Mouse (Mus musculus): ENCODE results near the gene Fam169a. TPM values are rescaled to one million over a fixed set of nuclear protein-coding genes. Genes with fewer than 3 reads are reported as not detected.
"Not testable (repeated sequence)": the region's sequence is repeated elsewhere in the genome, so short reads cannot be mapped to it uniquely, and the experiment has no call there.

The Fam169a gene
- polyA plus RNA-seq, 1 experiment from 2014 or later, result 0.70 TPM

DNA sequence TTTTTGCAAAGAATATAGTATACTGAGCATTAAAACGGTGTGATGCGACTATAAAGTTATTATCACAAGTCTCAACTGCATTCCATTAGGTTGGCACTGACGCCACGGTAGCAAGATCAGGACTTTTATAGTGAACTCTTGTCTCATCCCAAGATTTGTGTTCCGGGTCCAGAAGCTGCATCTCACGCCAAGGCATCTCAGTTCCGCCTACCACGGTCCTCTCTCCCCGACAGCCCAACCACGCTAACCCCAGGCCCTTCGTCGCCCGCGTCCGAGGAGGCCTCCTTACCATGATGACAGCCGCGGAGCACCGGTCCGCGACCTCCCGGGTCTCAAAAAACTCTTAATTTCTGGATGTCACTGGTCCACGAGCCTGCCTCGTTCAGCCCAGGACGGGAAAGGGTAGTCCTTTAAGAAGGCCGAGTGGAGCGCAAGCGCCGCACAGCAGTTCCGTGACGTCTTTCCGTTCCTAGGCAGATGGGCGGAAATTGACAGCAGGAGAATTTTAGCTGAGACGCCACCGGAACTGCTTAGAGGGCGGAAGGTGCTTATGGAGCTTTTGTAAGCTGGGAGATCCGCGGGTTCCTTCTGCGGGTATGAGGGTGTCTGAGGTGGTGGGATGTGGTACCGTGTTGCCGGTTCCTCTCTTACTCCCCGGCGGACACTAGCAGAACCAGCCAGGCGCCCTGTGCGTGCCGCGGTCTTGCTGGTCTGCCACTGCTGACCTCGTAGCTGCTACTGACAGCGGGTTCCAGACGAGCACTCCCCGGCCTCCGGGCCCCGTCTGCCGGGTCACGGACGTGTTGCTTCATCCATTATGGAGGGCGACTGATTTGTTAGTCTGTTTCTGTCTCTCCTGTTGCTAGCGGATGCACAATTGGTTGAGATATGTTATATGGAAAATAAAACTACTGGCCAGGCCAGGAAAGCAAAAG is 70.6 kb downstream of the Fam169a start, which contains the start of the genes Gfm2 and Nsa2:
TSS of gene Gfm2 (plus strand) at position 472 of the 935 bp plus-strand sequence.
TSS of gene Nsa2 (minus strand) at position 472 of the 935 bp plus-strand sequence.
- H3K27ac ChIP-seq (replicated peaks), result peak within 1 kb of the TSS; percentile 89
- no peaks in the 10 kb centered on the region for H3K9me3 ChIP-seq (ENCODE audit: control insufficient read depth, low read length)
- peak within 1 kb of the TSS; percentile 90 for H3K9ac ChIP-seq (ENCODE audit: low read length)
- peak within 1 kb of the TSS; percentile 88 for H3K4me3 ChIP-seq (ENCODE audit: low read depth, low read length)
- H3K36me3 ChIP-seq (ENCODE audit: control insufficient read depth, insufficient read depth, low read length), result peaks cover 11% of the 10 kb centered on the region
- ATAC-seq (ENCODE audit: low FRiP score, low TSS enrichment) (peak; percentile 99), DNase-seq (ENCODE audit: low spot score) (peak; percentile 89)
- no peak for TF ChIP-seq CTCF (IDR thresholded peaks at IDR 0.05; ENCODE audit: low read depth)
- TF ChIP-seq EP300 (optimal IDR thresholded peaks at IDR 0.05), result no peak
- no peaks in the 10 kb centered on the region for H3K27me3 ChIP-seq (ENCODE audit: control insufficient read depth, insufficient read depth, low read length)
- under 1% methylated on average over 57 of the region's 57 CpGs for WGBS
- H3K4me2 ChIP-seq (replicated peaks; ENCODE audit: low read depth), result peak within 1 kb of the TSS; percentile 59
- H3K4me1 ChIP-seq (replicated peaks; ENCODE audit: control insufficient read depth, insufficient read depth), result no peaks in the 10 kb centered on the region

DNA sequence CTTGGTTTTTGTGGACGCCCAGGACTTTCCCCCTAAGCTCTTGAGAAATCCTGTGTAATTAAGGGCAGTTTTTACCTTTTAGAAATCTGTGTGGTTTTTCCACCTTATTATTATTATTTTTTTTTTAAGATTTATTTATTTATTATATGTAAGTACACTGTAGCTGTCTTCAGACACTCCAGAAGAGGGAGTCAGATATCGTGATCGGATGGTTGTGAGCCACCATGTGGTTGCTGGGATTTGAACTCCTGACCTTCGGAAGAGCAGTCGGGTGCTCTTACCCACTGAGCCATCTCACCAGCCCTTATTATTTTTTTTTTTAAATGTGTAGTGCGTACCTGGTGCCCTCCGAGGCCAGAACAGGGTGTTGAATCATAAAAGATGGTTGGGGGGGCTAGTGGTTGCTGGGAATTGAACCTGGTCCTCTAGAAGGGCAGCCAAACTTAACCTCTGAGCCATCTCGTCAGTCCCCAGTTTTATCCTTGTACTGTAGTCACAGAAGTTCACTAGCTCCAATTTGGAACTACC is 71.4 kb downstream of the Fam169a start:
- ATAC-seq (ENCODE audit: low FRiP score, low TSS enrichment); H3K4me1 ChIP-seq (replicated peaks; ENCODE audit: control insufficient read depth, insufficient read depth); H3K27me3 ChIP-seq (ENCODE audit: control insufficient read depth, insufficient read depth, low read length); H3K9me3 ChIP-seq (ENCODE audit: control insufficient read depth, low read length); DNase-seq (ENCODE audit: low spot score): not testable (repeated sequence)
- peak overlapping the region; percentile 90 for H3K9ac ChIP-seq (ENCODE audit: low read length)
- H3K4me3 ChIP-seq (ENCODE audit: low read depth, low read length), result peak overlapping the region; percentile 88
- peak overlapping the region; percentile 89 for H3K27ac ChIP-seq (replicated peaks)
- peaks cover 12% of the 10 kb centered on the region for H3K36me3 ChIP-seq (ENCODE audit: control insufficient read depth, insufficient read depth, low read length)
- WGBS, result 29% methylated on average over 8 of the region's 8 CpGs
- peak overlapping the region; percentile 59 for H3K4me2 ChIP-seq (replicated peaks; ENCODE audit: low read depth)

DNA sequence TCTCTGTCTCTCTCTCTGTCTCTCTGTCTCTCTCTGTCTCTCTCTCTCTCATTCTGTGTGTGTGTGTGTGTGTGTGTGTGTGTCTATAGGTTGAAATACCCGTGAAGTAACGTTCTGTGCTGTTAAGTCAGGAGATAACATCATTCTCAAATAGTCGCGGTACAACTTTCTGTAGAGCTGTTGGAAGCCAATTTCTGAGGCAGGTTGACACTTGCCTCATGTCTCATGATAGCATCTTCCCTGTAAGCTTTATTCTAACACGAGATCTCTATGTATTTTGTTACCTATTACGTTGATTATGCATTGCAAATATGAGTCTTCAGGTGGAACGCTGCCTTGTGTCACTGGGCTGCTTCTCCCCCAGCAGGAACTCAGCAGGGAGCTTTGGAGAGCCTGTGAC is 75.2 kb downstream of the Fam169a start:
- no peaks in the 10 kb centered on the region for H3K4me1 ChIP-seq (replicated peaks; ENCODE audit: control insufficient read depth, insufficient read depth)
- DNase-seq (ENCODE audit: low spot score) (no peak), ATAC-seq (ENCODE audit: low FRiP score, low TSS enrichment) (no peak)
- H3K4me3 ChIP-seq (ENCODE audit: low read depth, low read length), result no peak overlapping the region
- TF ChIP-seq EP300 (optimal IDR thresholded peaks at IDR 0.05) (no peak), CTCF (IDR thresholded peaks at IDR 0.05; ENCODE audit: low read depth) (no peak)
- H3K9me3 ChIP-seq (ENCODE audit: control insufficient read depth, low read length), result no peaks in the 10 kb centered on the region
- 67% methylated on average over 7 of the region's 7 CpGs for WGBS
- peaks cover 17% of the 10 kb centered on the region; the same call in 1 of the 2 replicates for H3K36me3 ChIP-seq (ENCODE audit: control insufficient read depth, insufficient read depth, low read length)
- no peak overlapping the region for H3K9ac ChIP-seq (ENCODE audit: low read length)
- no peak overlapping the region for H3K27ac ChIP-seq (replicated peaks)
- H3K27me3 ChIP-seq (ENCODE audit: control insufficient read depth, insufficient read depth, low read length), result no peaks in the 10 kb centered on the region
- no peak overlapping the region for H3K4me2 ChIP-seq (replicated peaks; ENCODE audit: low read depth)

DNA sequence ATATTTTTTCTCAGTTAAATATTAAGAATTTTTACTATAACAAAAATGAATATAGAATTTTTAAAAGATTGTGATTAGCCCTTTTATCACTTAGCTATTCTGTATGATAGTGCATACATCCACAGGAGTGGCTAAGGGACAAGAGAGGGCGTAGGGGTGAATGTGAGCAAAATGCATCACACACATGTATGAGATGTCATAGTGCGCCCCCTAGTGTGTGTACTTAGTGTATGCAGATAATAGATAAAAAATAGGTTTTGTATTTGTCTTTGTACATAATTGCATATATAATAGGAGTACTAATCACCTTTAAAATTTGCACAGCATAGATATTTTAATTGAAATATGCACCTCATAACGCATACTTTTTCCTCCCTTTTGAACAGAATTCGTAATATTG is 78.7 kb downstream of the Fam169a start:
- no peak overlapping the region for H3K9ac ChIP-seq (ENCODE audit: low read length)
- no peak overlapping the region for H3K27ac ChIP-seq (replicated peaks)
- no peaks in the 10 kb centered on the region for H3K9me3 ChIP-seq (ENCODE audit: control insufficient read depth, low read length)
- DNase-seq (ENCODE audit: low spot score), result peak; percentile 38
- no peak overlapping the region for H3K4me3 ChIP-seq (ENCODE audit: low read depth, low read length)
- 61% methylated on average over 4 of the region's 4 CpGs for WGBS
- no peak overlapping the region for H3K4me2 ChIP-seq (replicated peaks; ENCODE audit: low read depth)
- no peak for TF ChIP-seq EP300 (optimal IDR thresholded peaks at IDR 0.05)
- peak; percentile 82 for TF ChIP-seq CTCF (IDR thresholded peaks at IDR 0.05; ENCODE audit: low read depth)
- H3K4me1 ChIP-seq (replicated peaks; ENCODE audit: control insufficient read depth, insufficient read depth), result no peaks in the 10 kb centered on the region
- H3K36me3 ChIP-seq (ENCODE audit: control insufficient read depth, insufficient read depth, low read length), result peaks cover 29% of the 10 kb centered on the region
- no peaks in the 10 kb centered on the region for H3K27me3 ChIP-seq (ENCODE audit: control insufficient read depth, insufficient read depth, low read length)
- ATAC-seq (ENCODE audit: low FRiP score, low TSS enrichment), result no peak

DNA sequence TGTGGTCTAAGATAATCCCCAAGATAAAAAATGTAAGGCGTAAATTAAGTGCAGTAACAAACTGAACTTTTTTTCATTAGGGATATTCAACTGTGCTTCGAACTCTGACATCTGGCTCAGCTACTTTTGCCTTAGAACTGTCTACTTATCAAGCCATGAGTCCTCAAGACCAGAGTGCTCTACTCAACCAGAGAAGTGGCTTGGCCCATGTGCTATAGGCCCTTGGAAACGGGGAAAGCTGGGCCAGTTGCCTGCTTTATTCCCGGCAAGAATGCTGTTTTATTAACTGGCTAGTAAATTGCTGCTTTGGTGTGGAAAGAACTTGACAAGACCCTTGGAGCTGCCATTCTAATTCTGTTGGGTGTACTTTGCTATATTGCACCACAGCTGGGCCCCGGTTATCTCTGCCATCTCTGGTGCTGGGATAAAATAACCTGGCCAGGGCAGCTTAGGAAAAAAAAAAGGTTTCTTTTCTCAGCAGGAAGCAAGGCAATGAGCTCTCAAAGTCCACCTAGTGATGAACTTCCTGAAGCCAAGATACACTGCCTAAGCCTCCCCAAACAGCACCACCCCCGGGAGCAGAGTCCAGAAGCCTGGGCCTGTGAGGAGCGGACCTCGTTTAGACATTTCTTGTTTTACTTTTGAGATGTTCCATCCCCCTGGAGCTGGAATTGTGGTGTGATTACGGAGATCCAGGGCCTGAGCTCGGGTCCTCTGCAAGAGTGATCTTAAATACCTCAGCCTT is 108.6 kb downstream of the Fam169a start:
- DNase-seq (ENCODE audit: low spot score) (no peak), ATAC-seq (ENCODE audit: low FRiP score, low TSS enrichment) (no peak; the same call in 1 of the 2 replicates)

More for the DNA sequence above, 108.6 kb downstream of the Fam169a start:
- no peak overlapping the region for H3K4me2 ChIP-seq (replicated peaks; ENCODE audit: low read depth)
- H3K27ac ChIP-seq (replicated peaks), result no peak overlapping the region
- TF ChIP-seq CTCF (IDR thresholded peaks at IDR 0.05; ENCODE audit: low read depth) (no peak), EP300 (optimal IDR thresholded peaks at IDR 0.05) (no peak)
- H3K9me3 ChIP-seq (ENCODE audit: control insufficient read depth, low read length), result no peaks in the 10 kb centered on the region
- WGBS, result 83% methylated on average over 10 of the region's 10 CpGs
- no peaks in the 10 kb centered on the region for H3K27me3 ChIP-seq (ENCODE audit: control insufficient read depth, insufficient read depth, low read length)
- H3K4me3 ChIP-seq (ENCODE audit: low read depth, low read length), result no peak overlapping the region
- H3K4me1 ChIP-seq (replicated peaks; ENCODE audit: control insufficient read depth, insufficient read depth), result no peaks in the 10 kb centered on the region
- H3K9ac ChIP-seq (ENCODE audit: low read length), result no peak overlapping the region
- H3K36me3 ChIP-seq (ENCODE audit: control insufficient read depth, insufficient read depth, low read length), result peaks cover 30% of the 10 kb centered on the region
